Mouse (Mus musculus) hindbrain, embryonic 14.5 days (tissue): Measurements from ENCODE around the gene Oasl2. TPM values are rescaled to one million over a fixed set of nuclear protein-coding genes. Genes with fewer than 3 reads are reported as not detected.

Experiments used
- ATAC-seq: fragments of 200-750 bp; cut with Nextera tagmentation; 2 replicates; pipeline ENCODE4 v1.8.0; 2017; ENCODE audit warnings: moderate number of reproducible peaks, mild to moderate bottlenecking, moderate TSS enrichment, moderate library complexity; ENCODE audit not compliant: low FRiP score
- DNase-seq: peaks from one replicate; pipeline ENCODE4 v3.0.0-alpha.2; 2015; ENCODE audit warnings: low spot score
- H3K27ac ChIP-seq: fragments of 300-500 bp; sonication (generic); 2 replicates; pipeline ENCODE4 v1.5.1; 2014; ENCODE audit warnings: mild to moderate bottlenecking, moderate library complexity
- H3K27me3 ChIP-seq: fragments of 300-500 bp; sonication (generic); 2 replicates; pipeline ENCODE4 v1.6.1; 2014; ENCODE audit warnings: mild to moderate bottlenecking, low read length, mixed read lengths; ENCODE audit not compliant: control insufficient read depth, insufficient read depth
- H3K36me3 ChIP-seq: fragments of 300-500 bp; sonication (generic); replicated peaks from 2 replicates; pipeline ENCODE4 v1.6.1; 2014; ENCODE audit not compliant: control insufficient read depth, insufficient read depth
- H3K4me1 ChIP-seq: fragments of 300-500 bp; sonication (generic); replicated peaks from 2 replicates; pipeline ENCODE4 v1.6.1; 2014; ENCODE audit warnings: antibody characterized with exemption, low read length, mixed read lengths; ENCODE audit not compliant: control insufficient read depth, insufficient read depth
- H3K4me2 ChIP-seq: fragments of 300-500 bp; sonication (generic); replicated peaks from 2 replicates; pipeline ENCODE4 v1.6.1; 2014; ENCODE audit warnings: mild to moderate bottlenecking, moderate library complexity
- H3K4me3 ChIP-seq: fragments of 300-500 bp; sonication (generic); replicated peaks from 2 replicates; pipeline ENCODE4 v1.5.1; 2014; ENCODE audit warnings: mild to moderate bottlenecking, low read length
- H3K9ac ChIP-seq: fragments of 300-500 bp; sonication (generic); 2 replicates; pipeline ENCODE4 v1.6.1; 2014
- H3K9me3 ChIP-seq: fragments of 300-500 bp; sonication (generic); 2 replicates; pipeline ENCODE4 v1.6.1; 2016; ENCODE audit warnings: low read length; ENCODE audit not compliant: control insufficient read depth
- WGBS: fragments of 180-500 bp; shearing (Covaris S2); extraction: QIAGEN DNeasy Blood & Tissue Kit; methylation state at CpG from one replicate; pipeline ENCODE4 v1.1.7; 2014; 5-methylcytosine and 5-hydroxymethylcytosine counted together
- polyA plus RNA-seq: library from polyadenylated mRNA; unstranded; fragments of >200 nt; fragmentation: Nextera tagmentation; extraction: Ambion mirVana; gene quantifications from 2 replicates; pipeline ENCODE4 v1.2.1, GENCODE M21; 2014

The Oasl2 gene
- polyA plus RNA-seq, 1 experiment from 2014 or later = 3.7 TPM

GRCm38 (mm10) chr5:114945072-114945471, 48.3 kb downstream of the Oasl2 start:
- no peak overlapping the region for H3K27ac ChIP-seq

GRCm38 (mm10) chr5:114948891-114949290, 52.2 kb downstream of the Oasl2 start:
- DNase-seq (peak; percentile 63), ATAC-seq (no peak)
- Histone ChIP-seq H3K27ac (no peak overlapping the region), H3K4me1 (no peaks in the 10 kb centered on the region), H3K4me3 (no peak overlapping the region), H3K27me3 (no peaks in the 10 kb centered on the region), H3K36me3 (peaks cover 47% of the 10 kb centered on the region), H3K9me3 (no peaks in the 10 kb centered on the region), H3K4me2 (no peak overlapping the region), H3K9ac (no peak overlapping the region)
- WGBS = 56% methylated on average over 6 of the region's 6 CpGs

More at GRCm38 (mm10) chr5:114945072-114945471, 48.3 kb downstream of the Oasl2 start:
- no peak overlapping the region for H3K4me2 ChIP-seq
- no peak for ATAC-seq
- no peak overlapping the region for H3K9ac ChIP-seq
- DNase-seq = no peak
- peaks cover 43% of the 10 kb centered on the region for H3K36me3 ChIP-seq
- no peaks in the 10 kb centered on the region for H3K9me3 ChIP-seq
- H3K4me1 ChIP-seq = 0 out of 2 replicates have a peak, but pooled peaks cover 5% of the 10 kb centered on the region
- no peak overlapping the region for H3K4me3 ChIP-seq
- no peaks in the 10 kb centered on the region for H3K27me3 ChIP-seq
- 95% methylated on average over 10 of the region's 10 CpGs for WGBS

- H3K4me2 ChIP-seq = no peak overlapping the region
- no peaks in the 10 kb centered on the region for H3K9me3 ChIP-seq
- WGBS = 55% methylated on average over 5 of the region's 5 CpGs
- no peaks in the 10 kb centered on the region for H3K27me3 ChIP-seq
- no peak for DNase-seq
- H3K9ac ChIP-seq = no peak overlapping the region
- H3K36me3 ChIP-seq = peaks cover 47% of the 10 kb centered on the region
- no peak overlapping the region for H3K27ac ChIP-seq
- H3K4me1 ChIP-seq = no peaks in the 10 kb centered on the region
- no peak for ATAC-seq
- no peak overlapping the region for H3K4me3 ChIP-seq
These were observed 52.6 kb downstream of the Oasl2 start for GRCm38 (mm10) chr5:114949316-114949715.

- H3K4me3 ChIP-seq = no peak overlapping the region
- H3K9ac ChIP-seq = no peak overlapping the region
- H3K9me3 ChIP-seq = no peaks in the 10 kb centered on the region
- H3K36me3 ChIP-seq = peaks cover 47% of the 10 kb centered on the region
- H3K4me1 ChIP-seq = no peaks in the 10 kb centered on the region
- DNase-seq (no peak), ATAC-seq (no peak)
- no peaks in the 10 kb centered on the region for H3K27me3 ChIP-seq
- H3K27ac ChIP-seq = no peak overlapping the region
- WGBS = 67% methylated on average over 9 of the region's 9 CpGs
- H3K4me2 ChIP-seq = no peak overlapping the region
These were observed 53.1 kb downstream of the Oasl2 start for GRCm38 (mm10) chr5:114949812-114950211.

- no peak for ATAC-seq
- H3K27me3 ChIP-seq = no peaks in the 10 kb centered on the region
- H3K9me3 ChIP-seq = no peaks in the 10 kb centered on the region
- no peak overlapping the region for H3K4me2 ChIP-seq
- DNase-seq = no peak
- WGBS = 69% methylated on average over 12 of the region's 12 CpGs
- H3K4me3 ChIP-seq = no peak overlapping the region
- no peak overlapping the region for H3K9ac ChIP-seq
- H3K27ac ChIP-seq = no peak overlapping the region
- H3K36me3 ChIP-seq = peaks cover 45% of the 10 kb centered on the region
- H3K4me1 ChIP-seq = no peaks in the 10 kb centered on the region
These were observed 53.9 kb downstream of the Oasl2 start for GRCm38 (mm10) chr5:114950669-114951068.

DNA sequence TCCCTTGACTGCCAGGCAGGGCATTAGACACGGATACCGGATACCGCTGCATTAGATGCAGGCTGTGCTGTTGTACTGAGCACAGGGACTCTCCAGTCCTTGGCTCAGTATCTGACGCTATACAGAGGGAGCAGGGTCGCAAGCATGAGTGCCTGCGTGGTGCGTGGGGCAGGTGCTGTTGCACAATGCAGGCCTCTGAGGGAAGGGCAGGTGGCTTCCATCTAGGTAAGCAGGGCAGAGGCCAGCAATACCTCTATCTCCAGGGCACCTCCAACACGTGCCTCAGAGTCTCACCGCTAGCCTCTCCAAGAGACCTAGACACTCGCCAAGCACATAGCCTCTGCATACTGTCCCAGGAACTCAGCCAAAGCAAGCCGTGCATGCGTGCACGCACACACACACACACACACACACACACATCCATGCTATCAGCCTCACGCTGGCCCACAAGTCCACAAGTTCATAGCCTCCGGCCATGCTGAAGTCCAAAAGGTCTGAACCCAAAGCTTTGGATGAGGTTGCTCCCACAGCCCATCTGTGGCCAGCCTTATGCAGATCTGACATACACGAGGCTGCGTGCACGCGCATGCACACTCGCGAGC, 54.6 kb downstream of the Oasl2 start:
- 85% methylated on average over 21 of the region's 21 CpGs for WGBS

DNA sequence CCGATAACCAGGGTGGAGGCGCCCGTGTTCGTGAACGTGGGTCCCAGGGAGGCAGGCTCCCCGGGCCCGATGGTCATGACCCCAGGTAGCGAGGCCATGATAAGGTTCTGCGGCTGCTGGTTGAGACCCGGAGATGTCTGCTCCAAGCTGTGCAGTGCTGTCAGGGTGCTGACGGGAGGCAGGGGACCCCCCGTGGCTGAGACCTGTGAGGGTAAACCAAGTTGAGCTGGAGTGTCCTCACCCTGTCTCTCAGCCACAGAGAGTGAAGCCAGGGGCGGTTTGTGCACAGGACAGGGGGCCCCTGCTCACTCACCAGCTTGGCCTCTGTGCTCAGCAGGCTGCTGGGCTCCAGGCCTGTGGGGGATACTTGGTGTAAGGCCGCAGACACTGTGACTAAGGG, 56.6 kb downstream of the Oasl2 start:
- Histone ChIP-seq H3K4me3 (no peak overlapping the region), H3K4me2 (no peak overlapping the region), H3K9me3 (no peaks in the 10 kb centered on the region), H3K9ac (no peak overlapping the region), H3K36me3 (peaks cover 20% of the 10 kb centered on the region), H3K27me3 (no peaks in the 10 kb centered on the region), H3K4me1 (no peaks in the 10 kb centered on the region), H3K27ac (no peak overlapping the region)
- ATAC-seq (no peak), DNase-seq (no peak)
- 90% methylated on average over 14 of the region's 14 CpGs for WGBS

More for the DNA sequence above, 54.6 kb downstream of the Oasl2 start:
- H3K9ac ChIP-seq = no peak overlapping the region
- peak; percentile 19; the same call in 1 of the 2 replicates for ATAC-seq
- no peak overlapping the region for H3K4me2 ChIP-seq
- no peaks in the 10 kb centered on the region for H3K9me3 ChIP-seq
- DNase-seq = no peak
- H3K4me1 ChIP-seq = no peaks in the 10 kb centered on the region
- no peak overlapping the region for H3K27ac ChIP-seq
- H3K27me3 ChIP-seq = no peaks in the 10 kb centered on the region
- peaks cover 38% of the 10 kb centered on the region for H3K36me3 ChIP-seq
- no peak overlapping the region for H3K4me3 ChIP-seq

DNA sequence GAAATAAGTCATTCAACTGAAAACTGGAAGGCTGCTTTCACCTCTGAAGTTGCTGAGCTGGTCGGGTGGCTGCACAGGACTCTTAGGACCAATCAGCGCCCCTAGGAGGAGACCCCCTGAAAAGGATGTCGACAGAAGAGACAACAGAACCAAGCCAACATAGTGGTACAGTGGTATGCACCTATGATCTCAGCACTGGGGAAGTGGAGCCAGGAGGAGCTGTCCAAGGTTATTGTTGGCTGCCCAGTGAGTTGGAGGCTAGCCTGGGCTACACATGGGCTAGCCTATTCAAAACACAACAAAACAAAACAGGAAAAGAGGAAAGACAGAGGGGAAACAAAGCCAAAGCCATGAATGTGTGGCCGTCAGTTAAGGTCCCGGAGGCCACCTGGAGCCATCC, 61.3 kb downstream of the Oasl2 start:
- no peaks in the 10 kb centered on the region for H3K27me3 ChIP-seq
- WGBS = 86% methylated on average over 5 of the region's 5 CpGs
- no peak overlapping the region for H3K4me2 ChIP-seq
- no peak overlapping the region for H3K27ac ChIP-seq
- ATAC-seq = no peak
- no peak overlapping the region for H3K4me3 ChIP-seq
- no peaks in the 10 kb centered on the region for H3K36me3 ChIP-seq
- no peak overlapping the region for H3K9ac ChIP-seq
- H3K4me1 ChIP-seq = no peaks in the 10 kb centered on the region
- no peaks in the 10 kb centered on the region for H3K9me3 ChIP-seq
- no peak for DNase-seq
